Mouse (Mus musculus): ENCODE measurements around the gene Wfdc16.
"Not testable (repeated sequence)": the region's sequence is repeated elsewhere in the genome, so short reads cannot be mapped to it uniquely, and the experiment has no call there.

Wfdc16 gene

GRCm38 (mm10) chr2:164600179-164600578 is 38.4 kb downstream of the Wfdc16 start:
- no peak for DNase-seq (ENCODE audit: low spot score in 2 of 2)

- no peak for DNase-seq (ENCODE audit: low spot score in 2 of 2)
These were observed 45.1 kb downstream of the Wfdc16 start, which contains the start of gene Eppin for GRCm38 (mm10) chr2:164593494-164593893. Gene Eppin (minus strand): TSS chr2:164593594.

- DNase-seq (ENCODE audit: low spot score in 2 of 2), result no peak
These were observed 46.6 kb downstream of the Wfdc16 start for GRCm38 (mm10) chr2:164592014-164592413.

GRCm38 (mm10) chr2:164585025-164585725 is 53.4 kb downstream of the Wfdc16 start, which contains the start of gene Wfdc6a:
Gene Wfdc6a (minus strand): TSS chr2:164585447.
- DNase-seq (ENCODE audit: low spot score in 2 of 2), result not testable (repeated sequence)
